Mouse (Mus musculus) embryonic stem cell, embryonic (primary cell): ENCODE measurements at regions not wholly inside any gene's neighbourhood (a gene's known extent, or its start where the extent isn't known, plus 50 kb on each side); places are given as distances from the start of the nearest gene placed in this dataset.
"Not testable (repeated sequence)": the region's sequence is repeated elsewhere in the genome, so short reads cannot be mapped to it uniquely, and the experiment has no call there.

Experiments used
- CTCF ChIA-PET, 4 experiments: fragments of 300-600 bp in 2 of 4; fragments of 350-600 bp in 2 of 4; sonication (Branson Sonifier 250); formaldehyde crosslinking; loops; one replicate each; lab custom pipeline; 2022; ENCODE audit warnings: inconsistent platforms in 2 of 4; lab: Charles Lee
- POLR2A ChIA-PET, 4 experiments: fragments of 300-600 bp in 2 of 4; fragments of 350-600 bp in 2 of 4; sonication (Branson Sonifier 250); formaldehyde crosslinking; loops; one replicate each; lab custom pipeline; 2022; ENCODE audit warnings: antibody characterized with exemption in 4 of 4, inconsistent platforms in 1 of 4; lab: Charles Lee

DNA sequence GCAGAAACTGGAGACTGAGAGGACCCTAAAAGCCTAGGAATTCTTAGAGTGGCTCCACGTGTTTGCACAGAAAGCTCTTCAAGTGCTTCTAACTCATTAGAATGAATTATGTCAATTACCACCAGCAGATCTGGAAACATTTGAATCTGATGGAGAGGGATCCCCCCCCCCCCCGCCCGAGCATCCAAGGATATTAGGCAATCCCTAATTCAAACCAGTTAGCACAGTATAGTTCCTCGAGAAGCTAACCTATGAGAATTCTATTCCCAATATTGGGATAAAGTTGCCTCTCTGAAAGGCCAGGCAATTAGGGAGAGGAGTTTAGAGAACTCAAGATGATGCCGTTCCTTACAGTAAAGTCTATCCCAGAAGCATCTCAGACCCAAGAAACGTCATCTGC lies 354.9 kb upstream of the Fign start:
- POLR2A ChIA-PET: interaction anchor here in 1 of 4 experiments (0.6 kb wide), 1 partner anchor 1956 kb away, joined by 4 read pairs; no protein-coding TSS in a partner anchor
- CTCF ChIA-PET: no interaction called here

DNA sequence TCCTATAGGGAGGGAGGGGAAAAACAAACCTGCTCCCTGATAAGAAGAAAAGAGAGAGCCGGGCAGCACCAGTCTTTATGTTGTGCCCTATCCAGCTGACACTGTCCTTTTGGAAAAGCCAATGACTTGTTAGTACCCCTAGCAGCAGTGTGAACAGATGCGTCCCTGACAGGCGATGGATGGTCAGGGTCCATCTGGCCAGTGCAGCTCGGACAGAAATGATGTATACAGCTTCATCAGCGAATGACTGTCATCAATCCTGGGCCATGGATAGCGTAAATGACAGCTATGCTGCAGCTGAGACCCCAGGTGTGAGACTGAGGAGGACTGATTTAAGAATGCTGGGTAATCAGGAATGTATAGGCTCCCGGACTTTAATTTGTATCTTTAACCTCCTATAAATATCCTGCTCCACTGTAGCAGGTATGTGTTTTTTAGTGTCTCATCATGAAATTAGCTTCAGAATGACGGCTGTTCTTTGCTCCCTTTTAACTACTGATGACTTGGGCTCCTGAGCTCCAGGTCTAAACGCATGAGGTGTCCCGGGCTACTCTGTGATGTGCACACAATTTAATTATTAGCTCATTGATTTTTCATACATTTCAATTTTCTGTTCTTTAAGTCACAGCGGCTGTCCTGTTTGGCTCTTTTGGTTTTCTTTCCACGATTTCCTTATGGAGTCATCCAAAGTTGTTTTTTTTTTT lies 353.9 kb upstream of the Fign start:
- POLR2A ChIA-PET: interaction anchor here in 1 of 4 experiments (0.6 to 0.7 kb wide), 2 partner anchors 559 to 1957 kb away, joined by 4 read pairs; no protein-coding TSS in a partner anchor

DNA sequence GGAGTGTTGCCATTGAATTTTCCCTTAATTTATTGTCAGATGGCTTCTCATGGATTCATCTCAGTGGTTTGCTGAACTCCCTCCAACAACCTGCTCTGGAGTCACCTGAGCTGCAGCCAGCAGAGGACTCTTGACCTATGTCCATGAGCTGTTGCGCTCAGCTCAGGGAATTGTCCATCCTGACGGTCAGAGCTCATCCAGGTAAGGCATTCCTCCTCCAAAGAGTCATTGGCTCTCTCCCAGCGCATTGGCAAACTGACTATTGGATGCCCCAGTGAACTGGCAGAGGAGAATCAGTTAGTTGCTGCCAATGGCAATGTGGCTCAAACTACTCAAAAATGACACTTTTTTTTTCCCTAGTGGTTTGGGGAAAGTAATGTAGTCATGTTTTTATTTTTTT lies 345.3 kb upstream of the Fign start:
- CTCF ChIA-PET: interaction anchor here in 1 of 4 experiments (0.6 kb wide), 1 partner anchor 23 kb away, joined by 5 read pairs; no protein-coding TSS in a partner anchor
- POLR2A ChIA-PET: no interaction called here

More for the DNA sequence above, 353.9 kb upstream of the Fign start:
- CTCF ChIA-PET: interaction anchor here in 2 of 4 experiments (0.6 to 0.7 kb wide), 2 partner anchors 441 to 556 kb away, joined by 10 to 11 read pairs; no protein-coding TSS in a partner anchor

DNA sequence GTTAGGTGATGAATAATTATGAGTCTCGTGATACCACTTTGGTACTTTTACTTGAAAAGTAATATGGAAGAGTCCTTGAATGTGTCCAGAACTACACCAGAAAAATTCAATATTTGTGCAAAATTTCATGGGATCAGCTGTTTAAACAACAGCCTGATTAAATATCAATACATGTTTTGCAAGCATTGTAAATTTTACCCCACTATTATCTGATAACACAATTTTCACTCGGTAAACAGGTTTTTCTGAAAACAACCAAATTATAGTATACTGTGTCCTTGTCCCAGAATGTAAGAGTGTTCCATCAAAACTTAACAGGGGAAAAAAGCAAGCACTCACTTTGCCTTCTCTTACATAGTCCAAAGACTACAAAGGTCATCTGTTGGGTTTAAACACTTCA lies 343.1 kb upstream of the Fign start:
- POLR2A ChIA-PET: no interaction called here
- CTCF ChIA-PET: interaction anchor here in 1 of 4 experiments (0.6 kb wide), 1 partner anchor 34 kb away, joined by 3 read pairs; no protein-coding TSS in a partner anchor

DNA sequence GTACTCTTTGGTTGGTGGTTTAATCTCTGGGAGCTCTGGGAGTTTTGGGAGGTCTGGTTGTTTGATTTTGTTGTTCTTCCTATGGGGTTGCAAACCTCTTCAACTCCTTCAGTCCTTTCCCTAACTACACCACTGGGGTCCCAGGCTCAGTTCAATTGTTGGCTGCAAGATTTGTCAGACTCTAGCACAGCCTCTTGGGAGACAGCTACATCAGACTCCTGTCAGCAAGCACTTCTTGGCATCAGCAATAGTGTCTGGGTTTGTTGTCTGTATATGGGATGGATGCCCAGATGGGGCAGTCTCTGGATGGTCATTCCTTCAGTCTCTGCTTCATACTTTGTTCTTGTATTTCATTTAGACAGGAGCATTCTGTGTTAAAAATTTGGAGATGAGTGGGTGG lies 319.3 kb upstream of the Fign start:
- CTCF ChIA-PET, POLR2A ChIA-PET: not testable (repeated sequence)

DNA sequence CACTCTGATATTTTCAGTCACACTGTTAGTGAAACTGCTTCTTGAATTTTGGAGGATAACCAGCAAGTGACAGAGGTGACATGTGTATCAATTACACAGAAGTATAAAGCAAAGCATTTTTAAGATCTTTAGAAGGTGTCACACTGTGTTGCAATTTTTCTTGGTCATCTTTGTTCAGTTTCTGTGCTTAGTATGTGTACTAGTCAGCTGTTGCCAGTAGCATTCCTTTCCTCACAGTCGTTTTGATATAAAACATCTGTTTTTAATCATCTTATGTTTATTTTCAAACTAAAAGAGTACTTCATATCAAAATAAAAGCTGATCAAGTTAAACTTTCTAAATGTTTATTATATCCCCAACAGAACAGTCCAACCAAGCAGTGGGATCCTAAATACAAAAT lies 316.0 kb upstream of the Fign start:
- CTCF ChIA-PET: no interaction called here
- POLR2A ChIA-PET: no interaction called here

DNA sequence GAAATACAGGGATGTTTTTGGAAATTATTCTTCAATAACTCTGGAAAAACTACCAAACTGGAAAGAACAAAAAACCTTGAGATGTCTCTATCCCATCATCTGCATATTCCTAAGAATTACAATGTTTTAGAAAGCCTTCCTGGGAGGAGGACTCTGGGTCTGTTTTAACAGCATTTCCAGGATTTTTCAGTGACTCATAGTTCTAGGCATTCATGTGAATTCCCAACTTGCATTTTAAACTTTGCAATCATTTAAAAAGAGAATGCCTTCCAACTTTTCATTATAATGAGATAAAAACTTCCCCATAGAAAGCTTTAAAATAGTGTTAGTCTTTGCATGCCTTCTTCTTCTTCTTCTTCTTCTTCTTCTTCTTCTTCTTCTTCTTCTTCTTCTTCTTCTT lies 315.4 kb upstream of the Fign start:
- ChIA-PET CTCF (no interaction called here), POLR2A (no interaction called here)

DNA sequence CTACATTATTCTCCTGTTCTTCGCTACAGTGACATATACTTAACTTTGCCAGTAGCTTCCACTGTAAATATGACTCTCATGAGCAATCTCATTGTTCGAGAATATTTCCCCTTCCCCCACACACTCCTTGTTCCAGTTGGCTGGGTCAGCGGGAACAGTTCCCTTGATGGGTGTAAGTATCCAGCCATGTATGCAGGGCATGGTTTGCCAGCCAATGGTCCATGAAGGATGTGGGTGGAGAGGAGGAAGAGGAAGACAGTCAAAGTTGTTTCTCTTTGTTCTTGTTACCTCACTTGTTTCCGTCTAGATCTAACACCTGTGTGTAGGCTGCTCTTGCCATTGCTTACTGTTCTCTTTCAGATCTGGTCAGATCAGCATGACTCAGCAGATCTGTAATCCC lies 298.1 kb upstream of the Fign start:
- CTCF ChIA-PET: no interaction called here
- POLR2A ChIA-PET: no interaction called here

DNA sequence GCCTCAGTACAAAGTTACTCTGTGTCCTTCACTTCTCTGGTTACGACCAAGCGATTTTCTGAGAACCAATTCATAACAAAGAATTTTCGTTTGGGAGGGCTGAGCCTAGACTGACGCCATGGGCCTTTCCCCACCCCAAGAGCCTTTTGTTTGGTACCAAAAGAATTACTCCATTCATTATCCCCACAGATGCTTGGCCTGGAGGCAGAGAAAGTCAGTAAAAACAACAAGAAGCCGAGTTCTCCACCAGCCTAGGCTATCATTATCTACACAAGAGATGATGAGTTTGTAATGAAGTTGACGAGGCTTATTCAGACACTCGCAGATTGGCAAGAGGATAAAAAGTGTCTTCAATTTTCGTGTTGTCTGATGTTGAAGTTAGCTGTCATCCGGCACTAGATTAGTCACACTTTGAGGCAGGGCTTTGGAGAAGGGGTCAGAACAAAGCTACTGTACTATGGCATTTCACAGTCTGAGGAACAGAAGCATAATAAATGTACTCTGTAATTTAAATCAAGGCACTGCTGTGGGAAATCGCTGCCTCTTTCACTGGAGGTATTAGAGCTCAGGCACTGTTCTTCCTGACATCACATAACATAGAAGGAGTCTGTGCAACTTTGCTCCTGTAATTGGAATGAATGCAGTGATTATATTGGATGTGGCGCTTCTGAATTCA lies 296.9 kb upstream of the Fign start:
- ChIA-PET POLR2A (no interaction called here), CTCF (interaction anchor here in 1 of 4 experiments (0.6 kb wide), 1 partner anchor 39 kb away, joined by 6 read pairs; no protein-coding TSS in a partner anchor)

DNA sequence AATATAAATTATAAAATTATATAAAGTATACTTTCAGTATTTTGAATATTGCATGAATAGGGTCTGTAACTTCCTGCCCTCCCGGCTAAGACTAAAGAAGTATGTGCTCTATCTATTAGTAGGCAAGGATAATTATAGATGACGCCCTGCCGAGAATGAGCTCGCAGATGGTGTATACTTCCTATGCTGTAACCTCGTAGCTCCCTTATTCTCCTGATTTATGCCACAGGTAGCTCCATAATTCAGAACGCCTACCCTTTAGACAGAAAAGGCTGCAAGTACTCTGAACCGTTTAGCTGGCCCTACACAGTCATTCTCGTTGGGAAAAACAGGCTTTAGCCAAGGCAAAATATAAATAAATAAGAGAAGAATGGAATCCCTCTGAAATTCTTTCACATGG lies 296.4 kb upstream of the Fign start:
- CTCF ChIA-PET: no interaction called here
- POLR2A ChIA-PET: no interaction called here

DNA sequence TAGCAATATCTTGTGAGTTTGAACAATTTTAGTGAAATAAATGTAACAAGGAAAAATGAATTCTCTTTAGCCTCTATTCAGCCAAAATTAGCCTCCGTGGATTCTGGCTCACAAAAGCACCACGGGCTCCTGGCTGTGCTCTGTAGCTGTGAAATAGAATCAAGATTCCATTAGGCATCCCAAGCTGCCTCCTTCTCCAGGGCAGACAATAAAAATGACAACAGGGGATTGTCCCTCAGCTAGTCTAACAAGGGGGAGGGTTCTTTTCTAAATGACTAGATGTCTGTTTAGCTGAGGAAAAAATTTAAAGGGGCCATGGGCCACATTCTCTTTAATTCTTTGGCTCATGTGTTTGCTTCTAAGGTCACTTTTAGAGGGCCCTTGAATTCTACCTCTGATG lies 272.0 kb upstream of the Fign start:
- CTCF ChIA-PET: no interaction called here

DNA sequence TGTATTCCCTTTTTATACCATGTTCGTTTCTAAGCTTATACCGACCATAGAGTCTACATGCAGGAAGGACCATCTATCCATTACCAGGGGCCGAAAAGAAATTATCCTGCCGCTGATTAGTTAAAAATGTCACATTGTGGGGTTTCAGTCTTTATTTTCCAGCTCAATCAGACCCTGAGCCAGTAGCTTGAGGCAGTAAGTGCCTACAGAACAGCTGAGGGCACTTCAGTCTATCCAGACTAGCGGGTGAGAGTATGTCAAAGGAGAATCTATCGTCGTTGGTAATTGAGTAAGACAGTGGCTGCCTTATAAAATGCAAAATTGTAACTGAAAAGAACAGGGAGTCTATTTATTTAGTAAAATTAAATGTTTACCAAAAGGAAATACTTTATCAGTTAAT lies 269.4 kb upstream of the Fign start:
- ChIA-PET CTCF (interaction anchor here in 1 of 4 experiments (0.7 kb wide), 1 partner anchor 41 kb away, joined by 3 read pairs; no protein-coding TSS in a partner anchor), POLR2A (no interaction called here)

More for the DNA sequence above, 272.0 kb upstream of the Fign start:
- POLR2A ChIA-PET: no interaction called here

DNA sequence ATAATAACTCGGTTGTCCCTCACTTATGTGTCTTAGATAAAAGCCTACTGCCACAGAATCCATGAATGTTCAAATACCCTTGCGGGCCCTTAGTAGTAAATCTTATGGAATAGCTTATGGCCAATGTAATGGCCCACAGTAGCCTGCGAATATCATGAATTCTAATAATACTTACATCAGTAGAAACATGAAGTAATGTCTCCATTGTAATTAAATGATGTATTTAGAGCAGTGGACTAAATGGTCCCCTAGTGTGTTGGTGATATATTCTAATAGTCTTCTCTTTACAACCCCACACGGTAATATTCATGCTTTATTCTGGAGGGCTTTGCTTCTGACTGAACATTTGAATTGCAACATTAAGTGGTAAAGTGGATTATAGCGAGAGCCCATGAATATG lies 268.7 kb upstream of the Fign start:
- ChIA-PET CTCF (interaction anchor here in 1 of 4 experiments (0.7 kb wide), 1 partner anchor 41 kb away, joined by 3 read pairs; no protein-coding TSS in a partner anchor), POLR2A (no interaction called here)

DNA sequence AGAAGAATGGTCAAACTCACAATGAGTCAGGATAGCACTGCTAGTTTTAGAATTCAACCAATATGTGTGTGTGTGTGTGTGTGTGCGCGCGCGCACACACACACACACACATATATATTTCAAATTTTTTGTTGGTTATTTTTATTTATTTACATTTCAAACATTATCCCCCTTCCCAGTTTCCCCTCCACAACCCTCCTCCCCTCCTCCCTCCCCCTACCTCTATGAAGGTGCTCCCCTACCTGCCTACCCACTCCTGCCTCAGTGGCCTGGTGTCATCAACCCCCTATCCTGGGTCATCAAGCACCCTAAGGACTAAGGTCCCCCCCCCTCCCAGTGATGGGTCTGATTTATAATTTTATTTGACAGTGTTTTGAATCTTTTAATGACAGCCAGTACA lies 258.4 kb upstream of the Fign start:
- POLR2A ChIA-PET: no interaction called here
- CTCF ChIA-PET: no interaction called here

DNA sequence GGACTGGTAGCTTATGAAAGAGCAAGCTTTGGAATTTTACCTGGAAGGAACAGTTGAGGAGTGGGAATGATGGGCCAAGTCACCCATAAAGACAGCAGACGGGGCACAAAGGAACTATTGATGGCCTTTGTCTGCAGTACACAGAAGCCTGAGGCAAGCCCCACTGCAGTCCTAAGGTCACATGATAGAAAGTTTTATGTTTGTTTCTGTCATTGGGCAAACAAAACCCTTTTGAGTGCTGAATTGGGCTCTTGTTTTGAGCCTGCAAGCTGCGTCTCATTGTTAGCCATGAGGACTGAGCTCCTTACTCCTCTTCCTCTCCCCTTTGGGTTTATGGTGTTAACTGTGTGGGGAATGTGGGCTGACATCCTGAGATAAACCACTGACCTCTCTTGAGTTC lies 227.7 kb upstream of the Fign start:
- ChIA-PET POLR2A (no interaction called here), CTCF (interaction anchor here in 1 of 4 experiments (0.6 kb wide), 1 partner anchor 42 kb away, joined by 3 read pairs; no protein-coding TSS in a partner anchor)
